Comparison of ENCODE assay signal across 9 mouse cellular contexts in the genomic region with DNA sequence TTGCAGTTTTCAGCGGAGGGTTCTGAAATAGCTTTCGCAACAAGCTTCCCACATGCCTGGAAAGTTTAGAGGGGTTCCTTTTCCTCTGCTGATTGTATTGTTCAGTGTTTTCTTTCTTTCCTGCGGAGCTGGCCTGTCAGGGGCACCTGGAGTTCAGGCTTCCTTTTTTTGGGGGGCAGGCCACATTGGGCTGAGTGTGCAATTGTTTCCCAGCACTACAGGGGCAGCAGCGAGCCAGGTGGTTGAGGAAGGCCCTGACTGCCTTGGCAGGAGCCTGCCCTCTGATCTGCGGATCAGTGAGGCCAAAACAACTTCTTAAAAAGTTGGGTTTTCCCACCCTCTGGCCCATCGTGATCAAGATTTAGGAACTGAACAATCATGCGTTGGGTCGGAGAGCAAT. TPM values are rescaled to one million over a fixed set of nuclear protein-coding genes. Genes with fewer than 3 reads are reported as not detected.
A peak's percentile ranks its signal among the peaks of the same experiment; 100 is the strongest.
DNase-seq lines count a peak whose midpoint lies in the region; ATAC-seq and TF ChIP-seq lines count a peak whose summit lies in the region.
"Had no signal": no experiment of that assay in that cellular context is flagged by ENCODE, and none has a peak within 500 bp of the region (broad histone marks: within the 10 kb centered on the region; RNA-seq: fewer than 3 reads in every experiment).

No protein-coding gene starts in this region.

- H3K9me3 ChIP-seq in neural tube, embryonic 12.5 days = no peaks in the 10 kb centered on the region
- H3K9me3 ChIP-seq in limb, embryonic 15.5 days = no peaks in the 10 kb centered on the region
- no peaks in the 10 kb centered on the region for H3K9me3 ChIP-seq in stomach, postnatal 0 days (ENCODE audit: control insufficient read depth, low read length)
- H3K9me3 ChIP-seq: neural tube, embryonic 13.5 days had no signal

- no peaks in the 10 kb centered on the region for H3K36me3 ChIP-seq in neural tube, embryonic 12.5 days
- H3K36me3 ChIP-seq in limb, embryonic 15.5 days = no peaks in the 10 kb centered on the region
- H3K36me3 ChIP-seq in stomach, postnatal 0 days (ENCODE audit: control insufficient read depth, insufficient read depth, low read length) = no peaks in the 10 kb centered on the region
- H3K36me3 ChIP-seq: neural tube, embryonic 13.5 days had no signal

- 47% methylated on average over 8 of the region's 8 CpGs for WGBS in neural tube, embryonic 12.5 days
- 51% methylated on average over 8 of the region's 8 CpGs for WGBS in limb, embryonic 15.5 days
- WGBS in stomach, postnatal 0 days = 53% methylated on average over 8 of the region's 8 CpGs
- 70% methylated on average over 8 of the region's 8 CpGs for WGBS in cerebellum, adult 2 months

- H3K27ac ChIP-seq in neural tube, embryonic 12.5 days = no peak overlapping the region
- H3K27ac ChIP-seq in limb, embryonic 15.5 days = no peak overlapping the region
- H3K27ac ChIP-seq in stomach, postnatal 0 days (replicated peaks) = no peak overlapping the region
- H3K27ac ChIP-seq in cerebellum, adult 2 months (ENCODE audit: insufficient read depth, low read length) = no peak overlapping the region
- H3K27ac ChIP-seq: neural tube, embryonic 13.5 days had no signal

- peaks cover 61% of the 10 kb centered on the region for H3K27me3 ChIP-seq in neural tube, embryonic 12.5 days (replicated peaks)
- no peaks in the 10 kb centered on the region for H3K27me3 ChIP-seq in limb, embryonic 15.5 days
- H3K27me3 ChIP-seq in stomach, postnatal 0 days (ENCODE audit: control insufficient read depth, insufficient read depth, low read length) = no peaks in the 10 kb centered on the region
- peaks cover 1% of the 10 kb centered on the region; the same call in 1 of the 2 replicates for H3K27me3 ChIP-seq in cerebellum, adult 2 months (ENCODE audit: control insufficient read depth, insufficient read depth, low read length)

- peaks cover 26% of the 10 kb centered on the region for H3K4me1 ChIP-seq in neural tube, embryonic 12.5 days
- peaks cover 56% of the 10 kb centered on the region for H3K4me1 ChIP-seq in limb, embryonic 15.5 days
- peaks cover 9% of the 10 kb centered on the region for H3K4me1 ChIP-seq in stomach, postnatal 0 days (replicated peaks; ENCODE audit: control insufficient read depth, insufficient read depth)
- peaks cover under 1% of the 10 kb centered on the region; the same call in 1 of the 2 replicates for H3K4me1 ChIP-seq in cerebellum, adult 2 months (ENCODE audit: control insufficient read depth, insufficient read depth, low read length)

- no peak for TF ChIP-seq EP300 in stomach, postnatal 0 days (optimal IDR thresholded peaks at IDR 0.05)

- no peak overlapping the region for H3K9ac ChIP-seq in neural tube, embryonic 12.5 days
- no peak overlapping the region for H3K9ac ChIP-seq in limb, embryonic 15.5 days
- no peak overlapping the region for H3K9ac ChIP-seq in stomach, postnatal 0 days (ENCODE audit: low read length)
- H3K9ac ChIP-seq: neural tube, embryonic 13.5 days had no signal

- no peak for ATAC-seq in neural tube, embryonic 12.5 days (ENCODE audit: low FRiP score, low read depth)
- ATAC-seq in limb, embryonic 15.5 days (ENCODE audit: insufficient number of reproducible peaks, low FRiP score, low TSS enrichment, low read depth) = no peak
- ATAC-seq in stomach, postnatal 0 days (ENCODE audit: low FRiP score, low TSS enrichment) = no peak

- peak overlapping the region; percentile 38 for H3K4me2 ChIP-seq in neural tube, embryonic 12.5 days (replicated peaks)
- H3K4me2 ChIP-seq in limb, embryonic 15.5 days = peak overlapping the region; percentile 31; the same call in 1 of the 2 replicates
- H3K4me2 ChIP-seq in stomach, postnatal 0 days (replicated peaks; ENCODE audit: low read depth) = peak overlapping the region; percentile 39; the same call in 1 of the 2 replicates

- intact Hi-C loops in heart, postnatal 14 days (cut with DNase I) = loop anchor here (5.0 kb wide), 3 partner anchors 79 to 226 kb away; no protein-coding TSS in a partner anchor
- intact Hi-C loops in left cerebral cortex, postnatal 4 days (cut with DNase I) = loop anchor here (10.0 kb wide), 1 partner anchor 268 kb away; no protein-coding TSS in a partner anchor

- peak; percentile 52 for TF ChIP-seq CTCF in stomach, postnatal 0 days (IDR thresholded peaks at IDR 0.05; ENCODE audit: low read depth)
- TF ChIP-seq CTCF in cerebellum, adult 2 months (IDR thresholded peaks at IDR 0.05; ENCODE audit: borderline replicate concordance, insufficient read depth, low read depth, low read length) = no peak

- no peak for DNase-seq in neural tube, embryonic 10.5 days (ENCODE audit: extremely low spot score, low spot score)
- peak; percentile 23 to 35 for DNase-seq in heart, postnatal 14 days
- DNase-seq in stomach, postnatal 0 days (ENCODE audit: low spot score) = peak; percentile 32
- DNase-seq in left cerebral cortex, postnatal 4 days = no peak
- DNase-seq in adrenal gland, adult (ENCODE audit: inconsistent age in 2 of 2, low spot score in 1 of 2) = no peak
- no peak for DNase-seq in cerebellum, adult 2 months

- no peak overlapping the region for H3K4me3 ChIP-seq in neural tube, embryonic 12.5 days
- no peak overlapping the region for H3K4me3 ChIP-seq in limb, embryonic 15.5 days
- no peak overlapping the region for H3K4me3 ChIP-seq in stomach, postnatal 0 days (ENCODE audit: low read depth, low read length)
- H3K4me3 ChIP-seq in cerebellum, adult 2 months (replicated peaks; ENCODE audit: insufficient read depth, low read depth, low read length) = no peak overlapping the region
- H3K4me3 ChIP-seq: neural tube, embryonic 13.5 days had no signal

- TF ChIP-seq POLR2A in cerebellum, adult 2 months (IDR thresholded peaks at IDR 0.05; ENCODE audit: borderline replicate concordance, insufficient read depth, low read length) = no peak

RNA-seq across cellular contexts. Expression of gene Lhfpl2, which starts 5.6 kb away (rescaled TPM):
- polyA plus RNA-seq in neural tube, embryonic 12.5 days (2016; fragmentation: Nextera tagmentation; extraction: Ambion mirVana) = 22.3 and 24.2 TPM in 2 replicates
- 10 to 100 TPM; 12.1 to 14.4 TPM for total RNA-seq in heart, postnatal 14 days (2021)
- 74.3 and 75.2 TPM in 2 replicates for polyA plus RNA-seq in limb, embryonic 15.5 days (2015; fragmentation: Nextera tagmentation; extraction: Ambion mirVana)
- 6.8 and 7.0 TPM in 2 replicates for polyA plus RNA-seq in stomach, postnatal 0 days (2015; fragmentation: Nextera tagmentation; extraction: Ambion mirVana)
- 10 to 100 TPM; 23.1 to 26.7 TPM for total RNA-seq in left cerebral cortex, postnatal 4 days (2021)
- 22.5 and 25.6 TPM in 2 replicates for polyA plus RNA-seq in cerebellum, adult 2 months (2012; rRNA removed)

Comparison
In these comparisons a context has a peak if more than half of its experiments do, and no peak if none do; other contexts are left out.
1. DNase-seq: peak in heart, postnatal 14 days (2 of 2) and stomach, postnatal 0 days (single experiment); none in neural tube, embryonic 10.5 days (single experiment), left cerebral cortex, postnatal 4 days (single experiment), adrenal gland, adult (0 of 2) and cerebellum, adult 2 months (0 of 2).
2. Peak in every context shown above with its lines, with median percentiles within 50 percentile points of each other: H3K4me2 ChIP-seq.